Mouse (Mus musculus): ENCODE data around the gene Cldnd2. TPM values are rescaled to one million over a fixed set of nuclear protein-coding genes. Genes with fewer than 3 reads are reported as not detected.
"Not testable (repeated sequence)": the region's sequence is repeated elsewhere in the genome, so short reads cannot be mapped to it uniquely, and the experiment has no call there.

Cldnd2 gene
- polyA plus RNA-seq (2016; fragmentation: Nextera tagmentation; extraction: Ambion mirVana) = not detected in 2 replicates

DNA sequence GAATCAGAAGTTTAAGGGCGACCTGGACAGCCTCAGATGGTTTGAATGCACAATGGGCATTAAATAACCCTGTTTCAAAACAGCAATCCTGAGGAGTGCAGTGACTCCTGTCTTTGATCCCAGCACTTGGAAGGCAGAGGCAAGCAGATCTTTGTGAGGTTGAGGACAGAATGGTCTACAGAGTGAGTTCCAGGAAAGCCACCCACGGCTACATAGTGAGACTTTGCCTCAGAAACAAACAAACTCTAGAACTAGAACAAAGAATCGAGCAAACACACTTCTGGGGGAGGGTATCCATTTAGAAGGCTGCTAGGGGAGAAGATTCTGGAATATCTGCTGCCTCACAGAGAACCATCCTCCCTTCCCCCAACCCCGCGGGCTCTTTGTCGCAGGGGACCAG, at the start of gene Cldnd2:
TSS of gene Cldnd2 (plus strand) at position 301 of the 400 bp plus-strand sequence.
- WGBS = 87% methylated on average over 6 of the region's 6 CpGs
- H3K27ac ChIP-seq (replicated peaks) = no peak within 1 kb of the TSS
- no peaks in the 10 kb centered on the region for H3K36me3 ChIP-seq
- peaks cover 22% of the 10 kb centered on the region for H3K4me1 ChIP-seq
- H3K4me3 ChIP-seq = no peak within 1 kb of the TSS
- DNase-seq (ENCODE audit: low spot score) = no peak
- H3K27me3 ChIP-seq (ENCODE audit: low read depth, poor library complexity, severe bottlenecking) = no peaks in the 10 kb centered on the region
- H3K9me3 ChIP-seq (replicated peaks) = no peaks in the 10 kb centered on the region

DNA sequence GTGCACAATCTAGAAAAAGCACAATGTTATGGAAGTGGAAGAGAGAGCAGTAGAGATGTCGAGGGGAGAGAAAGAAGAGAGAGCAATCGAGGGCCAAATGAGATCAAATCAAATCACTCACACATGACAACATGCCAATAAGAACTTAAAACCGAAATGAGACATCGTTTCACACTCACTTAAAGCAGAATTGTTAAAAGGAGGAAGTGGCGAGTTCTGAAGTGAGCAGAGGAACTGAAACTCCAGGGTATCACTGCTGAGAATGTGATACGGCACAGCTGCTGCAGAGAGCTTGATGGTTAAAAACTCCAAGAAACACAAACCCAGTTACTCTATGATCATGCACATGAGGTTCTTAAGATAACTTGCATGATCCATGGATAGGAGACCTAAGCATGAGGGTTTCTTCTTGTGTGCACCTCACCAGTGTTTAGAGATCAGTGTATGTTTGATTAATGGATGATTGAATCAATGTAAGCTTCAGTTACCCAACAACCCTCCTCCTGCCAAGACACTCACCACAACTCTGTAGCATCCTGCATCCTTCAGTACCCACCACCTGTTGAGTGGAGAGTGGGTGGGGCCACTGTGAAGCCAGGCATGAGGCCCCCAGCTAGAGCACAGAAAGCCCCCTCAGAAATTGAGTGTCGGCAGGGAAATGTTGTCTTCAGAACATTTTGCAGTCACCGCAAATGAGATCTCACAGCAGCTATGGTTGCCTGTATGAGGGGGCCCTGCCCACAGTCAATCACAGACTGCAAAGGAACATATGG, 48.0 kb upstream of the Cldnd2 start:
- 82% methylated on average over 8 of the region's 8 CpGs for WGBS
- no peak for DNase-seq (ENCODE audit: low spot score)
- no peak overlapping the region for H3K27ac ChIP-seq (replicated peaks)
- no peaks in the 10 kb centered on the region for H3K9me3 ChIP-seq (replicated peaks)
- no peaks in the 10 kb centered on the region for H3K4me1 ChIP-seq
- H3K4me3 ChIP-seq = no peak overlapping the region
- H3K27me3 ChIP-seq (ENCODE audit: low read depth, poor library complexity, severe bottlenecking) = no peaks in the 10 kb centered on the region
- no peaks in the 10 kb centered on the region for H3K36me3 ChIP-seq

DNA sequence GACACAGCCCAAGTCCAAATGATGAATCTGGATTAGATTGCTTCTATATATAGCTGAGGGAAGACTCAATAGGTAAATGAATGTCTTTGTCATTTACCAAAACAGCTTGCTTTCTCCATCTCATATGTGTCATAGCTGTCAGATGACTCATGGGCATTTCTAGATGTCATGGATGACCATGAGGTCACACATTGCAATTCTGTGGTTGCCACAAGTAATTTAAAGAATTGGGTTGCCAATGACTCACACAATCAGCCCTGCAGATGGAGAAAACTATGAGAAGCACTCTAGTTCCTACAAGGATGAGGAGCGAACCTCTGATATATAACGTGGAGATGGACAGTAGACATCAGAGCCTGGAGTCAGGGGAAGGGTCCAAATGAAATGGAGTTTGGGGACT, 41.1 kb upstream of the Cldnd2 start:
- Histone ChIP-seq H3K4me3 (no peak overlapping the region), H3K27me3 (ENCODE audit: low read depth, poor library complexity, severe bottlenecking) (no peaks in the 10 kb centered on the region), H3K4me1 (no peaks in the 10 kb centered on the region), H3K36me3 (no peaks in the 10 kb centered on the region), H3K27ac (replicated peaks) (no peak overlapping the region), H3K9me3 (replicated peaks) (no peaks in the 10 kb centered on the region)
- no peak for DNase-seq (ENCODE audit: low spot score)
- 89% methylated on average over 2 of the region's 2 CpGs for WGBS

DNA sequence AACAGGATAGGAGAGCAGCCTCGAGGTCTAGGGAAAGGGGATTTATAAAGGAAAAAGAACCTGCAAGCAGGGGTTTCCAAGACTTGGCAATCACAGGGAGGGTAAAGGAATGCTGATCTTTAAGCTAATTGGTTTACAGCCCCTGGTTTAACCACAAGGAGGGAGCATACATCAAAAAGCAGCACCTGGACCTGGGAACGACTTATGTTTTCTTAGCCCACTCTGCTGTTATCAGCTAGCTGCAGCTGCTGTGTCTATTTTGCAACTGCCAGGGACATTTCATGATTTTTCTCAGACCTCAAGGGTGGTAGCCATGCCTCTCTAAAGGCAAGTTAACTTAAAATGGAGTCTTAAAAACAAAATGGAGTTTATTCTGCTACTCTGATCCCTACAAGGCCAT, 37.9 kb upstream of the Cldnd2 start:
- WGBS = 58% methylated on average over 2 of the region's 2 CpGs
- no peaks in the 10 kb centered on the region for H3K27me3 ChIP-seq (ENCODE audit: low read depth, poor library complexity, severe bottlenecking)
- H3K36me3 ChIP-seq = no peaks in the 10 kb centered on the region
- no peak for DNase-seq (ENCODE audit: low spot score)
- no peak overlapping the region for H3K4me3 ChIP-seq
- no peaks in the 10 kb centered on the region for H3K4me1 ChIP-seq
- no peaks in the 10 kb centered on the region for H3K9me3 ChIP-seq (replicated peaks)
- H3K27ac ChIP-seq (replicated peaks) = no peak overlapping the region

DNA sequence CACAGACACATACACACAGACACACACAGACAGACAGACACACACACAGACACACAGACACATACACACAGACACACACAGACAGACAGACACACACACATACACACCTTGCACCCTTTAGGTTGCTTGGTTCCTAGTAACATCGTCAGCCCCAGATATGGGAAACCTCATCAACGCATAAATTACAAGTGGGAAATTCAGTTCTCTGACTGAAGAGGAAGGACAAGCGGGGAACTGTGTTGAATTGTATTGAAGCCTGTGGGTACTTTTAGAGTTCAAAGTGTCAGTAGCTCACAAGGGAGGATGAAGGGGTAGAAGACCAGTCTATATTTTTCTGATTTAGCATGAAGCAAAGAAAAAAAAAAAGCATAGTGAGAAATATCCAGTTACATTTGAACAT, 33.0 kb upstream of the Cldnd2 start:
- Histone ChIP-seq H3K4me1 (peaks cover 5% of the 10 kb centered on the region), H3K27me3 (ENCODE audit: low read depth, poor library complexity, severe bottlenecking) (no peaks in the 10 kb centered on the region), H3K4me3 (no peak overlapping the region), H3K36me3 (no peaks in the 10 kb centered on the region), H3K27ac (replicated peaks) (no peak overlapping the region), H3K9me3 (replicated peaks) (no peaks in the 10 kb centered on the region)
- DNase-seq (ENCODE audit: low spot score) = no peak
- WGBS = 90% methylated on average over 3 of the region's 3 CpGs

DNA sequence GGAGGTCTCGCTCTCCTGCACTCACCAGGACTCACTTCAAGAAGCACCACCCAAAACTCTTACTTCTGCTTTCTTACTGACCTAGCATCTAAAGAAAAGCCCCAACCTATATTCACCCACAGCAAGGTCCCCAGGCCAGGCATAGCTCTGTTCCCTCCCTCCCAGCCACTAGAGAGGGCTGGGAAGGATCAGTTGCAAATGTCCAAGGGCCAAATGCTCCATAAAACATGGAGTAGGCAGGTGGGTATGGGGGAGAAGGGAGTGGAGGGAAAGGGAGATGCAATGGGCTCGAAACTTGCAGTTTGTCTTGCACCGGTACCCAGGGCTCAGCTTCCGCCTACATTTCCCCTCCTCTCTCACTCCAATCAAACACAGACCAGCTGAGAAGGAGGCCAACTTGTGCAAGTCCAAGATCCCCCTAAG, 32.4 kb upstream of the Cldnd2 start, which contains the start of gene Siglecg:
TSS of gene Siglecg (plus strand) at position 74 of the 423 bp plus-strand sequence.
- Histone ChIP-seq H3K27me3 (ENCODE audit: low read depth, poor library complexity, severe bottlenecking) (no peaks in the 10 kb centered on the region), H3K36me3 (no peaks in the 10 kb centered on the region), H3K4me3 (no peak within 1 kb of the TSS), H3K27ac (replicated peaks) (no peak within 1 kb of the TSS), H3K9me3 (replicated peaks) (no peaks in the 10 kb centered on the region), H3K4me1 (peaks cover 5% of the 10 kb centered on the region)
- 85% methylated on average over 4 of the region's 4 CpGs for WGBS
- DNase-seq (ENCODE audit: low spot score) = no peak

- H3K27me3 ChIP-seq (ENCODE audit: low read depth, poor library complexity, severe bottlenecking) = no peaks in the 10 kb centered on the region
- no peaks in the 10 kb centered on the region for H3K9me3 ChIP-seq (replicated peaks)
- peaks cover 5% of the 10 kb centered on the region for H3K4me1 ChIP-seq
- no peak overlapping the region for H3K27ac ChIP-seq (replicated peaks)
- no peaks in the 10 kb centered on the region for H3K36me3 ChIP-seq
- DNase-seq (ENCODE audit: low spot score) = no peak
- WGBS = 85% methylated on average over 3 of the region's 3 CpGs
- no peak overlapping the region for H3K4me3 ChIP-seq
Observed at GRCm38 (mm10) chr7:43409084-43409483, 31.5 kb upstream of the Cldnd2 start.

DNA sequence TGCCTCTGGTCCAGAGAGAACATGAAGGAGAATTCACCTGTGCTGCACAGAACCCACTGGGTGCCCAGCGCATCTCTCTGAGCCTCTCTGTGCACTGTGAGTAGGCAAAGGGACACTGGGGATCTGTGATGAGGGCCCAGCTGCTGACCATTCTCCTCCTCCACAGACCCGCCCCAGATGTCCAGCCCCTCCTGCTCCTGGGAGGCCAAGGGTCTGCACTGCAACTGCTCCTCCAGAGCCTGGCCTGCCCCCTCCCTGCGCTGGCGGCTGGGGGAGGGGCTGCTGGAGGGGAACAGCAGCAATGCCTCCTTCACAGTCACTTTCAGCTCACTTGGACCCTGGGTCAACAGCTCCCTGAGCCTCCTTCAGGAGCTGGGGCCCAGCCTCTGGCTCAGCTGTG, 28.9 kb upstream of the Cldnd2 start:
- H3K27me3 ChIP-seq (ENCODE audit: low read depth, poor library complexity, severe bottlenecking); H3K27ac ChIP-seq (replicated peaks); H3K36me3 ChIP-seq; H3K4me1 ChIP-seq; DNase-seq (ENCODE audit: low spot score); H3K4me3 ChIP-seq; H3K9me3 ChIP-seq (replicated peaks): not testable (repeated sequence)
- 29% methylated on average over 4 of the region's 4 CpGs for WGBS

DNA sequence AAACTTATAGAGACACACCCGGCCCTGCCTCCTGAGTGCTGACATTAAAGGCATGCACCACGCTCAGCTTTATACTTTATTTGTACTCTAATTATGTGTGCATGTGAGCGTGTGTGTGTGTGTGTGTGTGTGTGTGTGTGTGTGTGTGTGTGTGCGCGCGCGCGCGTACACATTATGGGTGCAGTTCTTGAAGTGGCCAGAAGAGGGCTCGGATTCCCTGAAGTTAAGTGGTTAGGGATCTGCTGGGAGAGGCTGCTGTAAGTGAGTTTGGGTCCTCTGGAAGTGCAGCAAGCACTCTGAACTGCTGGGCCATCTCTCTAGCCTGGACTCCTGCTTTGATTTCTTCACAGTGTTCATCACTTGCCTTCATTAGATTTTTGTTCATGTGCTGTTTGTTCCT, 23.3 kb upstream of the Cldnd2 start:
- Histone ChIP-seq H3K36me3 (no peaks in the 10 kb centered on the region), H3K4me3 (no peak overlapping the region), H3K27me3 (ENCODE audit: low read depth, poor library complexity, severe bottlenecking) (no peaks in the 10 kb centered on the region), H3K27ac (replicated peaks) (no peak overlapping the region), H3K4me1 (no peaks in the 10 kb centered on the region), H3K9me3 (replicated peaks) (peaks cover 9% of the 10 kb centered on the region; the same call in 1 of the 2 replicates)
- DNase-seq (ENCODE audit: low spot score) = no peak
- WGBS = 87% methylated on average over 10 of the region's 10 CpGs

DNA sequence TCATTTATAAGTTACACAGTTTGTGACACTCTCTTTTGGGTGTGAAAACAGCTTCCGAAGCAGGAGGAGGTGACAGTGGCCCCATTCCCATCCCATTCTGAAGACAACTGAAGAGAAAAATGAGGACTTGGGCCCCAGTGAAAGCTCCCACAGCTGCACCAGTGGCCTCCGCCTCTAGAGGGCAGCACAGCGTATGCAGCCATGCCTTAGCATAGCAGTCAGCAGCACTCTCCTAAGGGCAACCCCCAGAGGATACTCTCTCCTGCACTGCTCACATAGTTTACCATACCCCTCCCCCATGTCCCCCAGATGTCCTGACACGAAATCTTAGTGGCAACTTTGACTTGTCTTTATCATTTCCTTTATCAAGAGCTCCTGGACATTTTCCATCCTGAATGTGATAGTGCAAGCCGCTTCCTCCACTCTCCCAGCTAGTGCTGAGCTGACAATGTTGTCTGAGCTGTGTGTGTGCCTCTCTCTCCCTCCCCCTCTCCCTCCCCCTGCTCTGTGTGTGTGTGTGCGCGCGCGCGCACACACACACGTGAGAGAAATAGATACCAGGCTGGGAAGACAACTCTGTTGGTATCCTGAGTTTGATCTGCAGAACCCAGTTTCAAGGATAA, 17.5 kb upstream of the Cldnd2 start:
- peak overlapping the region; percentile 28; the same call in 1 of the 2 replicates for H3K4me3 ChIP-seq
- WGBS = 11% methylated on average over 11 of the region's 11 CpGs

DNA sequence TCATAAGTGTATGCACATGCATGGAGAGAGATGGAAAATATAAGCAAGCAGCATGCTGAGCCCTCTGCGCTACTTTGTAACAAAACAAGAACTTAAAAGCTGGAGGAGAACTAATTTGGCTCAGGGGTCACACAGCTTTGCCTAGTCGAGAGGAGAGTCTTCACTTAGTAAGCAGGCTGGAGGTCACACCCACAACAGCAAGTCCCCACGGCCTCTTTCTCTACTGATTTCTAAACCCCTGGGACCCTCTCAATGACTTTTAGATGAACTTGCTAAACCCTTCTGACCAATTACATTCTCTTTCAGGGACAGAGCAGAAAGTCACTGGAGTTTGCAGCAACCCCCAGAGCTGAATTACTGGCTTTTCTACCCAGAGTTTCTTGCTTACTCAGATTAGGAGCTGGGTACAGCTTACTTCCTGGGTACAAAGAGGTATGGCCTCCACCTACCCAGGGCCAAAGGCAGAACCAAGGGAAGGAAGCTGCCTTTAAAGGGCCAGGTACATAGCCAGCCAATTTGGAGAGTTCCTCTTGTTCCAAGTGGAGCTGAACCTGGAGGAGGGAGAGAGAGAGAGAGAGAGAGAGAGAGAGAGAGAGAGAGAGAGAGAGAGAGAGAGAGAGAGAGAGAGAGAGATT, 16.5 kb upstream of the Cldnd2 start:
- H3K4me1 ChIP-seq = peaks cover 6% of the 10 kb centered on the region
- no peak overlapping the region for H3K27ac ChIP-seq (replicated peaks)
- DNase-seq (ENCODE audit: low spot score) = no peak
- no peak overlapping the region for H3K4me3 ChIP-seq
- 60% methylated on average over 3 of the region's 3 CpGs for WGBS
- H3K9me3 ChIP-seq (replicated peaks) = 0 out of 2 replicates have a peak, but pooled peaks cover 3% of the 10 kb centered on the region
- no peaks in the 10 kb centered on the region for H3K36me3 ChIP-seq
- H3K27me3 ChIP-seq (ENCODE audit: low read depth, poor library complexity, severe bottlenecking) = no peaks in the 10 kb centered on the region

More for the DNA sequence above, 17.5 kb upstream of the Cldnd2 start:
- Histone ChIP-seq H3K4me1 (peaks cover 6% of the 10 kb centered on the region), H3K27me3 (ENCODE audit: low read depth, poor library complexity, severe bottlenecking) (no peaks in the 10 kb centered on the region), H3K9me3 (replicated peaks) (0 out of 2 replicates have a peak, but pooled peaks cover under 1% of the 10 kb centered on the region), H3K27ac (replicated peaks) (no peak overlapping the region), H3K36me3 (no peaks in the 10 kb centered on the region)
- DNase-seq (ENCODE audit: low spot score) = peak; percentile 83

DNA sequence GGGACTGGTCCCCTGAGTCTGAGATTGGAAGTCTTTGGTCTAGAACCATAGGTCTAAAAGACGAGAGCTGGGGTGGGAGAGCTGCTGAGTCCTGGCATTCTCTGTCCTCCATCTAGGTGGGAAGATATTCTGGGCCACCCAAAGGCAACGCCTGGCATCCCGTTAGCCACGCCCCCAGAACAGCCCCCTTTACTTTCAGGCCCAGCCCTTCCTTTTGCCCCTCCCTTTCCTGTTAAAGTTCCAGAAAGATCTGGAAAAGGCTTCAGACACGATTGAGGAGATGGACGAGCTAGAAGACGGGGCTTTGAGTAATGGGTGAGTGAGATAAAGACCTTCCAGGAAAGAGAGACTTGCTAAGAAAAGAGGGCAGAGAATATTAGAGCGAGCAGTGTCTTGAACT, 13.2 kb upstream of the Cldnd2 start, which contains the start of gene Lim2:
TSS of gene Lim2 (plus strand) at position 265 of the 400 bp plus-strand sequence.
- Histone ChIP-seq H3K27ac (replicated peaks) (no peak within 1 kb of the TSS), H3K27me3 (ENCODE audit: low read depth, poor library complexity, severe bottlenecking) (no peaks in the 10 kb centered on the region), H3K4me1 (peaks cover 6% of the 10 kb centered on the region), H3K36me3 (no peaks in the 10 kb centered on the region), H3K9me3 (replicated peaks) (0 out of 2 replicates have a peak, but pooled peaks cover 3% of the 10 kb centered on the region), H3K4me3 (no peak within 1 kb of the TSS)
- no peak for DNase-seq (ENCODE audit: low spot score)
- 83% methylated on average over 8 of the region's 8 CpGs for WGBS
